Mouse (Mus musculus) kidney, postnatal 0 days (tissue): ENCODE results near the gene Unc119b. TPM values are rescaled to one million over a fixed set of nuclear protein-coding genes. Genes with fewer than 3 reads are reported as not detected.
"Not testable (repeated sequence)": the region's sequence is repeated elsewhere in the genome, so short reads cannot be mapped to it uniquely, and the experiment has no call there.

Experiments used
- ATAC-seq: fragments of 200-750 bp; cut with Nextera tagmentation; replicated peaks from 2 replicates; pipeline ENCODE4 v1.8.0; 2017; ENCODE audit warnings: low read depth, moderate number of reproducible peaks, moderate TSS enrichment, moderate library complexity; ENCODE audit not compliant: low FRiP score
- DNase-seq: peaks from one replicate; pipeline ENCODE4 v3.0.0-alpha.2; 2016; ENCODE audit warnings: low spot score
- H3K27ac ChIP-seq: fragments of 300-500 bp; sonication (generic); 2 replicates; pipeline ENCODE4 v1.5.1; 2014; ENCODE audit warnings: mild to moderate bottlenecking
- H3K27me3 ChIP-seq: fragments of 300-500 bp; sonication (generic); 2 replicates; pipeline ENCODE4 v1.6.1; 2014; ENCODE audit warnings: low read length, mixed read lengths; ENCODE audit not compliant: insufficient read depth
- H3K36me3 ChIP-seq: fragments of 300-500 bp; sonication (generic); 2 replicates; pipeline ENCODE4 v1.6.1; 2014; ENCODE audit warnings: low read length, mixed read lengths; ENCODE audit not compliant: insufficient read depth
- H3K4me1 ChIP-seq: fragments of 300-500 bp; sonication (generic); replicated peaks from 2 replicates; pipeline ENCODE4 v1.6.1; 2014; ENCODE audit warnings: antibody characterized with exemption, low read length, mixed read lengths; ENCODE audit not compliant: insufficient read depth
- H3K4me2 ChIP-seq: fragments of 300-500 bp; sonication (generic); 2 replicates; pipeline ENCODE4 v1.6.1; 2014; ENCODE audit warnings: mild to moderate bottlenecking, low read length, moderate library complexity, mixed read lengths
- H3K4me3 ChIP-seq: fragments of 300-500 bp; sonication (generic); replicated peaks from 2 replicates; pipeline ENCODE4 v1.5.1; 2014; ENCODE audit warnings: low read depth, low read length
- H3K9ac ChIP-seq: fragments of 300-500 bp; sonication (generic); 2 replicates; pipeline ENCODE4 v1.6.1; 2014; ENCODE audit warnings: low read depth, low read length
- H3K9me3 ChIP-seq: fragments of 300-500 bp; sonication (generic); replicated peaks from 2 replicates; pipeline ENCODE4 v1.6.1; 2016; ENCODE audit warnings: low read length, inconsistent platforms, mixed read lengths
- CTCF ChIP-seq: IDR thresholded peaks from 2 replicates; pipeline ENCODE4 v1.5.1; 2016; ENCODE audit warnings: antibody characterized with exemption, low read depth, mild to moderate bottlenecking, moderate library complexity
- WGBS: fragments of 180-500 bp; shearing (Covaris S2); extraction: QIAGEN DNeasy Blood & Tissue Kit; methylation state at CpG from one replicate; pipeline ENCODE4 v1.1.7; 2014; 5-methylcytosine and 5-hydroxymethylcytosine counted together
- polyA plus RNA-seq: library from polyadenylated mRNA; unstranded; fragments of >200 nt; fragmentation: Nextera tagmentation; extraction: Ambion mirVana; gene quantifications from 2 replicates; pipeline ENCODE4 v1.2.1, GENCODE M21; 2015

Gene Unc119b
- polyA plus RNA-seq, 1 experiment from 2014 or later = 40.8 TPM

DNA sequence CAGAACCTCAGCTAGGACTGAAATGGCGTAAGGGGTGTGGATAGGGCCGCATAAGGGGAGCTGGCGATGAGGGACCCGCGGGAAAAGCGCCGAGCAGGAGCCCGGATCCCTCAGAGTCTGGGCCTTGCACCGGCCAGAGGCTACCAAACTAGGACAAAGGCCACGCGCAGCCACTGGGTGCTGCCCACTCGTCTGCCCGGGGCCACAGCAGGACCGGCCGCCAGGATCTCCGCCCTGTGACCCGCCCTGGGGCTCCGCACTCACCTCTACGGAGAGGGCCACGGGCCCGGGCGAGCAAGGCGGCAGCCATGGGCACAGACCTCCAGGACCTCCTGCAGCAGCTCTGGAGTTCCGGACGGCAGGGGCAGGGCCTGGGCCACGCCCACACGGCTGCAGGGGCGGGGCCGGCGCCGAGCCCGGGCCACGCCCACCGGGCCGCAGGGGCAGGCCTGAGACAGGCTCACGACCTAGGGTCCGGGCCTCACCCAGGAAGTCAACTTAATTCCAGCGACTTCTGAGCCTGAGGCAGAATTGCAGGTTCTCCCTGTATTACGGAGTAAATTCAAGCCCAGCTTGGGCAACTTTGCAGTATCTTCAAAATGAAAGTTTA, 15.7 kb downstream of the Unc119b start, which contains the start of gene Acads:
Acads (minus strand) TSS at position 386 of the 610 bp plus-strand sequence.
- 2% methylated on average over 39 of the region's 39 CpGs for WGBS
- Histone ChIP-seq H3K4me3 (peak within 1 kb of the TSS; percentile 59), H3K9me3 (no peaks in the 10 kb centered on the region), H3K27me3 (no peaks in the 10 kb centered on the region), H3K36me3 (peaks cover 8% of the 10 kb centered on the region; the same call in 1 of the 2 replicates), H3K4me1 (no peaks in the 10 kb centered on the region), H3K4me2 (peak within 1 kb of the TSS; percentile 85), H3K27ac (peak within 1 kb of the TSS; percentile 66), H3K9ac (peak within 1 kb of the TSS; percentile 85)
- DNase-seq (peak; percentile 86), ATAC-seq (peak; percentile 84)
- TF ChIP-seq CTCF = no peak

DNA sequence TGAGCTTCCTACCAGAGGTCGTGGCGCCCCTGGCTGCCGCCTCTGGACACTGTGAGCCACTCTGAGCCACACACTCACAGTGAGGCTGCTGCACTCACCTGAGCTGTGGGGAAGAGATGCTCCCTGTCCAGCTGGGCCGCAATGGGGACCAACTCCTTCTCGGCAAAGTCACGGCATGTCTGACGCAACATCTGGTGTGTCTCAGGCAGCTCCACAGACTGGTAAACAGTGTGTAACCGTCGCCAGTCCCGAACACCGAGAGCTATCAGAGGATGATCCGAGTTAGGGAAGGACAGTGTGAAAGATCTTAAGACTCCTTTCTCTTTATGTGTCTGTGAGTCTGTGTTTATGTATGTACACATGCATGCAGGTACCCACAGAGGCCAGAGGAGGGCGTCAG, 17.3 kb downstream of the Unc119b start:
- DNase-seq (no peak), ATAC-seq (no peak)
- H3K27me3 ChIP-seq = no peaks in the 10 kb centered on the region
- WGBS = 93% methylated on average over 13 of the region's 13 CpGs
- peaks cover 7% of the 10 kb centered on the region; the same call in 1 of the 2 replicates for H3K36me3 ChIP-seq
- no peak overlapping the region for H3K9ac ChIP-seq
- H3K27ac ChIP-seq = no peak overlapping the region
- TF ChIP-seq CTCF = no peak
- no peaks in the 10 kb centered on the region for H3K4me1 ChIP-seq
- no peak overlapping the region for H3K4me2 ChIP-seq
- H3K4me3 ChIP-seq = no peak overlapping the region
- H3K9me3 ChIP-seq = no peaks in the 10 kb centered on the region

DNA sequence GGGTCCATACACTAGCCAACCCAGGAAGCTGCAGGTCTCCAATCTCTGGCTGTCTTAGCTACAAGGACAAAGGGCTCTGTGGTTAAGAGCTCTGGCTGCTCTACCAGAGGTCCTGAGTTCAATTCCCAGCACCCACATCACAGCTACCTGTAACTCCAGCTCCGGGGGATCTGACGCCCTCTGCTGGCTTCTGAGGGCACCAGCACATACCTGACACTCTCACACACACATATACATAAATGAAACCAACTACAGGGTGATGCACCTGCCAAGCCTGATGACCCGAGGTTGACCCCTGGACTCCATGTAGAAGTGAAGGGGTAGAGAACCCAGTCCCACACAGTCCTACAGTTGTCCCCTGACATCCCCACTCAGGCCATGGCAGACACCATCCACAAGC, 18.3 kb downstream of the Unc119b start:
- no peaks in the 10 kb centered on the region for H3K4me1 ChIP-seq
- WGBS = 85% methylated on average over 3 of the region's 3 CpGs
- DNase-seq (no peak), ATAC-seq (no peak)
- no peaks in the 10 kb centered on the region for H3K9me3 ChIP-seq
- peaks cover 9% of the 10 kb centered on the region; the same call in 1 of the 2 replicates for H3K36me3 ChIP-seq
- no peak overlapping the region for H3K9ac ChIP-seq
- H3K4me2 ChIP-seq = no peak overlapping the region
- H3K27me3 ChIP-seq = no peaks in the 10 kb centered on the region
- no peak overlapping the region for H3K27ac ChIP-seq
- TF ChIP-seq CTCF = no peak
- no peak overlapping the region for H3K4me3 ChIP-seq

DNA sequence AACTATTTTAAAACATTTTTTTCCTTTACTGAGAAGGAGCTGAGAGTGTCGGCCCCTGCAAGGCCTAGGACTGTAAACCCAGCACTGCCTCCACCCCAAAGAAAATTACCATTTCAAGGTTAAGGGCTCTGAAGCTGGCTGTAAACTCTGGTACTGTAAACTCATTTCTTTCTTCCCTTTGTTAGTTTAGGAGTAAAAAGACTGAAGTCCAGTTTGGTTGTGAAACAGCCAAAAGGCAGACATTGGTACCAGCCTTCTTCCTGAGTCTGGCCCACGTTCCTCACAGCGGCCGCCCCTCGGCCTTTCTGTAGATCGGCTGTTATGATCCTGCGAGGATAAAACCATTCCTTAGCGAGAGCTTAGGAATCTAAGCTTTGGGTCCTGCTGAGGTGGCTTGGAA, 20.3 kb downstream of the Unc119b start:
- WGBS = 93% methylated on average over 8 of the region's 8 CpGs
- Histone ChIP-seq H3K4me1 (no peaks in the 10 kb centered on the region), H3K27me3 (no peaks in the 10 kb centered on the region), H3K36me3 (peaks cover 9% of the 10 kb centered on the region; the same call in 1 of the 2 replicates), H3K4me2 (no peak overlapping the region), H3K9me3 (no peaks in the 10 kb centered on the region), H3K9ac (no peak overlapping the region), H3K4me3 (no peak overlapping the region), H3K27ac (no peak overlapping the region)
- ATAC-seq (no peak), DNase-seq (no peak)
- no peak for TF ChIP-seq CTCF

DNA sequence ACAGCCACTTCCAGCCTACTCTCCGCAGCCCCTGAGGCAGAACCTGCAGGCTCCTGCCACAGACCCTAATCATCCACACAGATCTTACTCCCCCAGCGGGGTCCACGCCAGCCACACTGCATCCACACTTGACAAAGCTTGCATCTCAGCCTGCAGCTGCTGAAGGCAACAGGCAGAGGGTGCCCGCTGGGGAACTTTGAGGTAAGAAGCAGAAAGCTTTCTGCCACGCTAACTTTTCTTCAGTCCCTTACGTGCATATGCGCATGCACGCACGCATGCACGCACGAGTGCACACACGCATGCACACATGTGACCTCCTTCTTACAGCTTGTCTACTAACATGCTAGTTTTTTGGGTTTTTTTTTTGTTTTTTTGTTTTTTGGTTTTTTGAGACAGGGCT, 21.5 kb downstream of the Unc119b start:
- H3K9ac ChIP-seq = no peak overlapping the region
- no peaks in the 10 kb centered on the region for H3K27me3 ChIP-seq
- no peak overlapping the region for H3K4me3 ChIP-seq
- H3K4me1 ChIP-seq = no peaks in the 10 kb centered on the region
- peaks cover 9% of the 10 kb centered on the region; the same call in 1 of the 2 replicates for H3K36me3 ChIP-seq
- ATAC-seq (no peak), DNase-seq (no peak)
- no peak overlapping the region for H3K4me2 ChIP-seq
- TF ChIP-seq CTCF = peak; percentile 13; the same call in 1 of the 2 replicates
- no peak overlapping the region for H3K27ac ChIP-seq
- 80% methylated on average over 12 of the region's 12 CpGs for WGBS
- no peaks in the 10 kb centered on the region for H3K9me3 ChIP-seq

DNA sequence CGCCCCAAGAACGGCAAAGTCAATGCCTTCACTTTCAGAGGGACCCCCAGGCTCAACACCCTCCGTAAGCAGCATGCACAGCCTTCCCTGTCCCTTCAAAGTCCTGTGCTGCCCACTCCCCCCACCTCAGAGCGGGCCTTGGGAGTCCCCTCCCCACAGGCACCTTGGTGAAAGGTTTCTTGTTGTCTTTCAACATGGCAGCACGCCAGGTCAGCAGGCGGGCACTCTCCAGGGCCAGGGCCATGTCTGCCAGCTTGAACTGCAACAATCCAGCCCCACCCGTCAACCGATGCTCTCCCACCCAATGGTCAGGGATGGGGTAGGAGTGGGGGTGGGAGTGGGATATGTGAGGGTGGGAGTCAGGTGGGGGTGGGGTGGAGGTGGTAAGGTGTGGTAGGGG, 23.6 kb downstream of the Unc119b start:
- H3K9ac ChIP-seq = no peak overlapping the region
- no peaks in the 10 kb centered on the region for H3K4me1 ChIP-seq
- H3K4me2 ChIP-seq = no peak overlapping the region
- WGBS = 90% methylated on average over 8 of the region's 8 CpGs
- no peak for TF ChIP-seq CTCF
- H3K27ac ChIP-seq = no peak overlapping the region
- no peak overlapping the region for H3K4me3 ChIP-seq
- H3K27me3 ChIP-seq = no peaks in the 10 kb centered on the region
- DNase-seq = no peak
- no peak; the same call in 1 of the 2 replicates for ATAC-seq
- H3K36me3 ChIP-seq = peaks cover 5% of the 10 kb centered on the region; the same call in 1 of the 2 replicates
- no peaks in the 10 kb centered on the region for H3K9me3 ChIP-seq

DNA sequence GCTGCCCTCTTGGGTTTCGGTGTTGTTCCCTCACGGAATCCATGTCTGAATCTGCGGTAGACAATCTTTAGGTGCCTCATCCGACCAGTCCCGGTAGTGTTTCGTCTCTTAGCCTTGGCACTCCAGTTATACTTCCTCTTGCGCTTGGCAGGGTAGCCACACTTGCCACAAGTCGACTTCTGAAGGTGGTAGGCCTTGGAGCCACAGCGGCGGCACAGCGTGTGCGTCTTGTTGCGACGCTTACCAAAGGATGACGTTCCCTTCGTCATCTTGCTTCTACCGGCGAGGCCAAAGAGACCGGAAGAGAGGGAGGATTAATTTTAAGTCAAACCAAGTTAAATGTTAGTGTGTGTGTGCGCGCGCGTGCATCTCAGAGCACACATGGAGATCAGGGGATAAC, 31.5 kb downstream of the Unc119b start:
- not testable (repeated sequence) for H3K27me3 ChIP-seq, H3K9ac ChIP-seq, H3K27ac ChIP-seq, H3K4me2 ChIP-seq, H3K4me1 ChIP-seq, ATAC-seq, H3K4me3 ChIP-seq, H3K9me3 ChIP-seq, DNase-seq
- H3K36me3 ChIP-seq = 0 out of 2 replicates have a peak, but pooled peaks cover 12% of the 10 kb centered on the region
- WGBS = 98% methylated on average over 23 of the region's 23 CpGs
